ENCODE assay signal across 31 mouse cellular contexts in genomic region chr4:134296523-134296922, GRCm38 (mm10). TPM values are rescaled to one million over a fixed set of nuclear protein-coding genes. Genes with fewer than 3 reads are reported as not detected.
A peak's percentile ranks its signal among the peaks of the same experiment; 100 is the strongest.
DNase-seq lines count a peak whose midpoint lies in the region; ATAC-seq and TF ChIP-seq lines count a peak whose summit lies in the region.
"Had no signal": no experiment of that assay in that cellular context is flagged by ENCODE, and none has a peak within 500 bp of the region (broad histone marks: within the 10 kb centered on the region; RNA-seq: fewer than 3 reads in every experiment).

No protein-coding gene starts in this region.

- DNase-seq in heart, adult 11 months: peak; percentile 66
- DNase-seq in heart, adult 8-10 months (ENCODE audit: low spot score): no peak
- no peak for DNase-seq in midbrain, postnatal 0 days (ENCODE audit: low spot score)
- DNase-seq in R1 (ENCODE audit: low read depth, low spot score): peak; percentile 80
- no peak for DNase-seq in T-cell, adult 2 months (ENCODE audit: low spot score)
- DNase-seq: B cell, adult 2 months; cerebellum, adult 2 months; gastrocnemius, postnatal 36 days; heart, postnatal 14 days; right cerebral cortex, postnatal 25 days; thymus, postnatal 25 days had no signal

- 92% methylated on average over 4 of the region's 4 CpGs for WGBS in midbrain, postnatal 0 days
- 95% methylated on average over 4 of the region's 4 CpGs for WGBS in midbrain, embryonic 13.5 days
- WGBS in kidney, embryonic 16.5 days: 87% methylated on average over 4 of the region's 4 CpGs

- peak; percentile 22; the same call in 1 of the 2 replicates for TF ChIP-seq CTCF in midbrain, postnatal 0 days (IDR thresholded peaks at IDR 0.05)

- H3K4me2 ChIP-seq in midbrain, postnatal 0 days (ENCODE audit: low read depth, low read length, poor library complexity, severe bottlenecking): no peak overlapping the region
- H3K4me2 ChIP-seq in midbrain, embryonic 13.5 days (replicated peaks): no peak overlapping the region
- H3K4me2 ChIP-seq in kidney, embryonic 16.5 days (replicated peaks; ENCODE audit: low read depth, low read length): no peak overlapping the region
- H3K4me2 ChIP-seq: embryonic facial prominence, embryonic 12.5 days; heart, embryonic 12.5 days; hindbrain, embryonic 13.5 days; intestine, embryonic 15.5 days; kidney, embryonic 15.5 days; limb, embryonic 13.5 days had no signal

- H3K27me3 ChIP-seq in midbrain, postnatal 0 days (ENCODE audit: insufficient read depth, low read length): no peaks in the 10 kb centered on the region
- peaks cover 13% of the 10 kb centered on the region for H3K27me3 ChIP-seq in midbrain, embryonic 13.5 days
- H3K27me3 ChIP-seq in kidney, embryonic 16.5 days (ENCODE audit: insufficient read depth, low read length): peaks cover 6% of the 10 kb centered on the region; the same call in 1 of the 2 replicates

- ATAC-seq in midbrain, postnatal 0 days (ENCODE audit: low FRiP score): no peak
- no peak for ATAC-seq in midbrain, embryonic 13.5 days
- no peak for ATAC-seq in kidney, embryonic 16.5 days (ENCODE audit: low FRiP score, low TSS enrichment)
- ATAC-seq: forebrain, embryonic 14.5 days; intestine, embryonic 15.5 days; midbrain, embryonic 16.5 days had no signal

- no peaks in the 10 kb centered on the region for H3K4me1 ChIP-seq in midbrain, postnatal 0 days (ENCODE audit: insufficient read depth, low read length)
- H3K4me1 ChIP-seq in midbrain, embryonic 13.5 days (replicated peaks): no peaks in the 10 kb centered on the region
- no peaks in the 10 kb centered on the region for H3K4me1 ChIP-seq in kidney, embryonic 16.5 days (ENCODE audit: insufficient read depth, low read length)
- H3K4me1 ChIP-seq: embryonic facial prominence, embryonic 12.5 days; hindbrain, embryonic 13.5 days; intestine, embryonic 15.5 days; limb, embryonic 13.5 days had no signal

- H3K36me3 ChIP-seq in midbrain, postnatal 0 days (ENCODE audit: insufficient read depth, low read length): no peaks in the 10 kb centered on the region
- H3K36me3 ChIP-seq in midbrain, embryonic 13.5 days: no peaks in the 10 kb centered on the region
- no peaks in the 10 kb centered on the region for H3K36me3 ChIP-seq in kidney, embryonic 16.5 days (ENCODE audit: insufficient read depth, low read length)
- H3K36me3 ChIP-seq: embryonic facial prominence, embryonic 12.5 days; G1E; heart, embryonic 12.5 days; hindbrain, embryonic 13.5 days; intestine, embryonic 15.5 days; kidney, embryonic 15.5 days; limb, embryonic 13.5 days had no signal

- H3K9me3 ChIP-seq in midbrain, postnatal 0 days (ENCODE audit: low read length): no peaks in the 10 kb centered on the region
- H3K9me3 ChIP-seq in midbrain, embryonic 13.5 days: no peaks in the 10 kb centered on the region
- peaks cover 3% of the 10 kb centered on the region; the same call in 1 of the 2 replicates for H3K9me3 ChIP-seq in kidney, embryonic 16.5 days (ENCODE audit: low read length)
- H3K9me3 ChIP-seq: embryonic facial prominence, embryonic 12.5 days; intestine, embryonic 15.5 days; kidney, embryonic 15.5 days had no signal

- no peak overlapping the region for H3K9ac ChIP-seq in midbrain, postnatal 0 days (replicated peaks; ENCODE audit: low read length, poor library complexity, severe bottlenecking)
- no peak overlapping the region for H3K9ac ChIP-seq in midbrain, embryonic 13.5 days (replicated peaks)
- no peak overlapping the region for H3K9ac ChIP-seq in kidney, embryonic 16.5 days (replicated peaks; ENCODE audit: low read length)
- H3K9ac ChIP-seq: embryonic facial prominence, embryonic 12.5 days; heart, embryonic 12.5 days; hindbrain, embryonic 13.5 days; intestine, embryonic 15.5 days; kidney, embryonic 15.5 days; limb, embryonic 13.5 days had no signal

- H3K4me3 ChIP-seq in midbrain, postnatal 0 days (ENCODE audit: low read depth, low read length): no peak overlapping the region
- no peak overlapping the region for H3K4me3 ChIP-seq in midbrain, embryonic 13.5 days (replicated peaks)
- no peak overlapping the region for H3K4me3 ChIP-seq in kidney, embryonic 16.5 days (ENCODE audit: low read length)
- H3K4me3 ChIP-seq: embryonic facial prominence, embryonic 12.5 days; erythroblast, embryonic 14.5 days; heart, embryonic 12.5 days; hindbrain, embryonic 13.5 days; intestine, embryonic 15.5 days; kidney, embryonic 15.5 days; limb, embryonic 13.5 days had no signal

- no peak overlapping the region for H3K27ac ChIP-seq in midbrain, postnatal 0 days (ENCODE audit: low read depth, low read length)
- H3K27ac ChIP-seq in midbrain, embryonic 13.5 days: no peak overlapping the region
- no peak overlapping the region for H3K27ac ChIP-seq in kidney, embryonic 16.5 days (ENCODE audit: low read length)
- H3K27ac ChIP-seq: embryonic facial prominence, embryonic 12.5 days; hindbrain, embryonic 13.5 days; intestine, embryonic 15.5 days; kidney, embryonic 15.5 days; limb, embryonic 13.5 days had no signal

RNA-seq across cellular contexts. Expression of gene Pdik1l, which starts 8.8 kb away (rescaled TPM):
- 1 to 10 TPM; 6.2 to 7.6 (median 6.7) TPM for total RNA-seq in heart, adult 8-10 months (2022)
- 44.8 and 49.7 TPM in 2 replicates for total RNA-seq in midbrain, postnatal 0 days (2014; rRNA removed)
- 27.6 and 30.8 TPM in 2 replicates for polyA plus RNA-seq in midbrain, postnatal 0 days (2015; fragmentation: Nextera tagmentation; extraction: Ambion mirVana)
- 42.3 and 44.0 TPM in 2 replicates for polyA plus RNA-seq in midbrain, embryonic 13.5 days (2015; fragmentation: Nextera tagmentation; extraction: Ambion mirVana)
- polyA plus RNA-seq in kidney, embryonic 16.5 days (2015; fragmentation: Nextera tagmentation; extraction: Ambion mirVana): 19.2 and 20.2 TPM in 2 replicates

RNA-seq across cellular contexts. Expression of gene Trim63, which starts 18.4 kb away (rescaled TPM):
- total RNA-seq in heart, adult 8-10 months (2022): 100 to 1,000 TPM; 164 to 261 (median 195) TPM
- 1.5 and 2.0 TPM in 2 replicates for total RNA-seq in midbrain, postnatal 0 days (2014; rRNA removed)
- 0.49 and 0.73 TPM in 2 replicates for polyA plus RNA-seq in midbrain, postnatal 0 days (2015; fragmentation: Nextera tagmentation; extraction: Ambion mirVana)
- polyA plus RNA-seq in midbrain, embryonic 13.5 days (2015; fragmentation: Nextera tagmentation; extraction: Ambion mirVana): 0.11 and 0.21 TPM in 2 replicates
- polyA plus RNA-seq in kidney, embryonic 16.5 days (2015; fragmentation: Nextera tagmentation; extraction: Ambion mirVana): 3.3 and 4.1 TPM in 2 replicates
- total RNA-seq: G1E; megakaryocyte-erythroid progenitor cell, adult 5-6 weeks had no signal
- polyA plus RNA-seq: erythroblast, embryonic 14.5 days; forebrain, embryonic 14.5 days; G1E had no signal

RNA-seq across cellular contexts. Expression of gene Grrp1, which starts 42.6 kb away (rescaled TPM):
- 1 to 10 TPM; 6.1 to 8.0 (median 7.3) TPM for total RNA-seq in heart, adult 8-10 months (2022)
- 18.0 and 27.1 TPM in 2 replicates for total RNA-seq in midbrain, postnatal 0 days (2014; rRNA removed)
- 15.7 and 17.8 TPM in 2 replicates for polyA plus RNA-seq in midbrain, postnatal 0 days (2015; fragmentation: Nextera tagmentation; extraction: Ambion mirVana)
- polyA plus RNA-seq in midbrain, embryonic 13.5 days (2015; fragmentation: Nextera tagmentation; extraction: Ambion mirVana): 6.2 and 8.1 TPM in 2 replicates
- polyA plus RNA-seq in kidney, embryonic 16.5 days (2015; fragmentation: Nextera tagmentation; extraction: Ambion mirVana): 12.2 and 12.8 TPM in 2 replicates
- total RNA-seq: G1E had no signal
- polyA plus RNA-seq: G1E had no signal

RNA-seq across cellular contexts. Expression of gene Slc30a2, which starts 46.5 kb away (rescaled TPM):
- under 1 TPM; 0.32 to 0.94 (median 0.55) TPM for total RNA-seq in heart, adult 8-10 months (2022)
- total RNA-seq in midbrain, postnatal 0 days (2014; rRNA removed): not detected in 2 replicates
- 0.17 and 0.21 TPM in 2 replicates for polyA plus RNA-seq in midbrain, postnatal 0 days (2015; fragmentation: Nextera tagmentation; extraction: Ambion mirVana)
- 0.05 and 0.12 TPM in 2 replicates for polyA plus RNA-seq in midbrain, embryonic 13.5 days (2015; fragmentation: Nextera tagmentation; extraction: Ambion mirVana)
- polyA plus RNA-seq in kidney, embryonic 16.5 days (2015; fragmentation: Nextera tagmentation; extraction: Ambion mirVana): 0.92 and 1.4 TPM in 2 replicates
- total RNA-seq: layer of hippocampus, postnatal 14 days; megakaryocyte-erythroid progenitor cell, adult 5-6 weeks had no signal
- polyA plus RNA-seq: erythroblast, embryonic 14.5 days; hindbrain, embryonic 13.5 days had no signal

RNA-seq across cellular contexts. Expression of gene Gm30191, which starts 49.8 kb away (rescaled TPM):
- not detected for total RNA-seq in heart, adult 8-10 months (2022)
- not detected in 2 replicates for total RNA-seq in midbrain, postnatal 0 days (2014; rRNA removed)
- 0.37 and 0.42 TPM in 2 replicates for polyA plus RNA-seq in midbrain, postnatal 0 days (2015; fragmentation: Nextera tagmentation; extraction: Ambion mirVana)
- polyA plus RNA-seq in midbrain, embryonic 13.5 days (2015; fragmentation: Nextera tagmentation; extraction: Ambion mirVana): not detected in 2 replicates
- polyA plus RNA-seq in kidney, embryonic 16.5 days (2015; fragmentation: Nextera tagmentation; extraction: Ambion mirVana): not detected in 2 replicates
- total RNA-seq: adrenal gland, adult 18-20 months; adrenal gland, postnatal 4 days; G1E; gastrocnemius, postnatal 36 days; heart, postnatal 14 days; layer of hippocampus, postnatal 14 days; megakaryocyte-erythroid progenitor cell, adult 5-6 weeks had no signal
- polyA plus RNA-seq: embryonic facial prominence, embryonic 12.5 days; forebrain, embryonic 14.5 days; G1E; heart, embryonic 12.5 days; intestine, embryonic 15.5 days; kidney, embryonic 15.5 days; large intestine, adult 2 months; limb, embryonic 13.5 days; liver, embryonic 16.5 days; midbrain, embryonic 16.5 days; spleen, adult 2 months; stomach, embryonic 16.5 days had no signal

Comparison
In these comparisons a context has a peak if more than half of its experiments do, and no peak if none do; other contexts are left out.
1. DNase-seq: peak in heart, adult 11 months (single experiment) and R1 (single experiment); none in heart, adult 8-10 months (single experiment), midbrain, postnatal 0 days (single experiment) and T-cell, adult 2 months (single experiment).